Mouse (Mus musculus) C2C12 (cell line): ENCODE results near the gene Ehd4.

Experiments
- CEBPB ChIP-seq: IDR thresholded peaks from one replicate; pipeline ENCODE4 v1.6.1; 2011; ENCODE audit warnings: low read depth, mild to moderate bottlenecking, control low read depth, moderate library complexity
- CTCF ChIP-seq: IDR thresholded peaks from one replicate; pipeline ENCODE4 v1.5.1; 2011; ENCODE audit not compliant: control insufficient read depth, insufficient read depth, insufficient read length
- MAX ChIP-seq: IDR thresholded peaks from one replicate; pipeline ENCODE4 v1.6.1; 2011; ENCODE audit warnings: mild to moderate bottlenecking, control low read depth
- MYOD1 ChIP-seq: IDR thresholded peaks from one replicate; pipeline ENCODE4 v1.6.1; 2011; ENCODE audit warnings: low read depth; ENCODE audit not compliant: control insufficient read depth, insufficient read length
- MYOG ChIP-seq: IDR thresholded peaks from one replicate; pipeline ENCODE4 v1.6.1; 2011; ENCODE audit not compliant: control insufficient read depth, insufficient read length; ENCODE audit errors: extremely low read depth
- USF1 ChIP-seq: IDR thresholded peaks from one replicate; pipeline ENCODE4 v1.6.1; 2011; ENCODE audit warnings: low read depth, mild to moderate bottlenecking, control low read depth, moderate library complexity

GRCm38 (mm10) chr2:120095171-120095570, 59.2 kb downstream of the Ehd4 start:
- TF ChIP-seq USF1 (no peak), MYOD1 (no peak), CTCF (no peak), MAX (no peak), CEBPB (no peak), MYOG (no peak)
